Mouse (Mus musculus): ENCODE data around the gene Gdf7.

Gene Gdf7

GRCm38 (mm10) chr12:8301841-8302431 lies at the start of gene Gdf7:
TSS of gene Gdf7 (minus strand) at chr12:8301954.
- DNase-seq (ENCODE audit: low read depth, low spot score), result no peak

DNA sequence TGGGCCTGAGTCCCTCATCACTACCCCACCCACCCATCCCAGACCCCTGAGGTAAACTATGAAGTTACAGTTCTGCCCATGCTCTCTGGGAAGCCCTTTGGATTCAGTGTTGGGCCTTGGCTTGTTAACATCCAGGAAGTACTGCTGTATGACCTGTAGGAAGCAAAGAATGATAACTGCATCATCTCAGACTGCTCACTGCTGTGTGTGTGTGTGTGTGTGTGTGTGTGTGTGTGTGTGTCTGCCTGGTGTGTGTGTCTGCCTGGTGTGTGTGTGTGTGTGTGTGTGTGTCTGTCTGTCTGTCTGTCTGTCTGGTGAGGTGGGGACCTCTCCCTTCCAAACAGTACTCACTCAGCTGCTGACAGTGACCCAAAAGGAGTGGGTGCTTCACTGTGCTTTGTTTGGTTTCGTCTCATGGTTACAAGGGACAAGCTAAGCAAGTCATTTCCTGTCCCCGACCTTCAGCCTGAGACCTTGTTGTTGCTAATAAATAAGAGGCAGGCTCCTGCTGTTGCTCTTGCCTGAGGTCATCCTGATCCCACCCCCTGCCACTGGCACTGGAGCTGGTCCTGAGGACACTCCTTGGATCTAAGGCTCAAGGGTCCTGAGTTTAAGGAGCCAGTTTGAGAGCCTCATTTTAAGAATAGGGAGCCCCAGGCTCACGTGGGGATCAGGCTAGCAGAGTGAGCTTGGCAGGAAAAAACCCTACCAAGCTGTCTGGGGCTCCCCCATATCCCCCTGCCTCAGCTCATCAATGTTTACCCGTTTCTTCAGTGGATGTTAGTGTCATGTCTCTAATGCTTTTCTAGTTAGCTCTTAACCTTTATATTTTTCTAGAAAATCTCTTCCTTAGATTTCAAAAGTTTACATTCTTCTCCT lies 49.5 kb upstream of the Gdf7 start:
- DNase-seq (ENCODE audit: low read depth, low spot score), result no peak

GRCm38 (mm10) chr12:8348733-8349513 lies 47.2 kb upstream of the Gdf7 start:
- no peak for DNase-seq (ENCODE audit: low read depth, low spot score)

GRCm38 (mm10) chr12:8347746-8348462 lies 46.1 kb upstream of the Gdf7 start:
- no peak for DNase-seq (ENCODE audit: low read depth, low spot score)

DNA sequence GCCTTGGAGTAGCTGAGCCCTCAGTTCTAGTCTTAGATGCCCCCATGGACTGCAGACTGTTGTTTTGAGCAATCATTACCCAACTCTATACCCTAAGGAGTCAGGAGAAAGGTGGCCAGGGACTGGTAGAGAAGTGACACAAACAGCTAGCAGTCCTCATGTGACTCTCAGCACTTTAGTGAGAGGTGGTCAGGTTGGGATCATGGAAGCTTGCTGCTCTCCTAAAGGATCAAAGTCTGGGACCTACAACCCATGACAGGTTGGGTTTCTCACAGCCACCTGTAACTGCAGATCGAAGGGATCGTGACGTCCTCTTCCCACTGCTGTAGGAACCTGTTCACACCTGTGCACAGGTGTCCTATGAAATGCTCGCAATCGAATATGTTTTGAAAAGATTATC lies 43.8 kb upstream of the Gdf7 start:
- no peak for DNase-seq (ENCODE audit: low read depth, low spot score)

DNA sequence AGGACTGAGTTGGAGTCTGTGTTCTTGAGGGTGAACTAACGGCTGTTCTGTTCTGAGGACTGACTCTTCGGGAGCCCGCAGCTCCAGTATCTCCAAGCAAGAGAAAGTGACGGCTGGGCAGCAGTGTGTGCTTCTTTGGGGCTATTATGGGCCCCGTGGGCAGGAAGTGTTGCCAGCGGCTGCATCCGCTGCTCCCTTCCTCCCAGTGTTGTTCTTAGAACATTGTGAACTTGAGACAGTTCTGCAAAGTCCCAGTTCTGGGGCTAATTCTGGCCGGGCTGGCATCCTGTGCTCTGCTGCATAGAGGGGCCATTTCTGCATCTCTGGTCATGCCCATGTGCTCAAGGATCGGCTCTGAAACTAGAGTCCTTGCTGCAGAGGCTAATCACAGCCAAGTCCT lies 43.1 kb upstream of the Gdf7 start:
- peak; percentile 85 for DNase-seq (ENCODE audit: low read depth, low spot score)

DNA sequence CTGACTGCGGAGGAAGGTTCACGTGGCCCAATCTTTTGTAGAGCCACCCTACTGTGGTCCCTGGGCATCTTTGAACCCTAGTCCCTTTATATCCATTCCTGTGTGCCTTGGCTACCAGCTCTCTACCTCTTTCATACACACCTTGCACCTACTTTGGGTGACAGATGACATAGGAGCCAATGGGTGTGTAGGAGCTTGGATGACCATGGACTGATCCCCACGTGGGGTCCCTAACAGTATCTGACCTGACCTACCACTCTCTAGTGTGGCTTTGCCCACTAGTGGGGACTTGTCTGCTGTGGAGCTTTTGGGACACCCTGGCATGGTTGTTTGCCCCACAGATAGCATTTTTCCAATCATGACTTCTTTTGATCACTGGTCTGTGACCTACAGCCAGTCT lies 41.6 kb upstream of the Gdf7 start:
- no peak for DNase-seq (ENCODE audit: low read depth, low spot score)

GRCm38 (mm10) chr12:8341008-8341407 lies 39.3 kb upstream of the Gdf7 start:
- no peak for DNase-seq (ENCODE audit: low read depth, low spot score)

DNA sequence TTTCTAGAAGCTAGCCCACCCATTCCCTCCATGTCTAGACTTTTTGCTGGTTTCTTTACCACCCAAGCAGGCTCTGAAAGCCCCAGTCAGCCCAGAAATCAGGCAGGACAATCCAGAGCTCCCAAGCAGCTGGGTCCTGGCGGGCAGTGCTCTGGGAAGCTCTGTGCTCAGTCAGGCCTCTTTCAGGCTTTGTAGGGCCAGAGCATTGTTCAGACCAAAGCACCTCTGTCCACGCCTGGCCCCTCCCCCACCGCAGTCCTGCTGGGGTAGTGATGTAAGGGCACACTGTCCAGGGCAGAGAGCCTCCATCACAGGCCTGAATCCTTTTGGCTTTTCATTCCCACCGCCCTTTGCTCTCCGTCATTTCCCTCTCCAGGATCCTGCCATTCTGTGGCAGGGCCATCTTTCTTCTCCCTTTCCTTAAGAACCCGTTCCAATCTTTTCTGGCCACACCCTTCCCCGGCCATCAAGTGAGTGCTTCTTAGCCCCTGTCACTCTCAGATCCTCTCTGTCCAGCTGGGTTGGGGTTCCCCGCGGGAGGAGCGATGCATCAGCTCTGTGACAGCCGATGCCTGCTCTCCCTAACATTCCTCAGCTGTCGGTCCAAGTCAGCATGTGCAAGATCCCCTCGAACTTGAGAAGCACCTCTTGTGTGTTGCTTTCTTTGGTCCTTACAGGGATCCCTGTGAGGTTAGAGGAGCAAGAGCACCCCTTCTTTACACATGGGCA lies 38.0 kb upstream of the Gdf7 start:
- no peak for DNase-seq (ENCODE audit: low read depth, low spot score)

DNA sequence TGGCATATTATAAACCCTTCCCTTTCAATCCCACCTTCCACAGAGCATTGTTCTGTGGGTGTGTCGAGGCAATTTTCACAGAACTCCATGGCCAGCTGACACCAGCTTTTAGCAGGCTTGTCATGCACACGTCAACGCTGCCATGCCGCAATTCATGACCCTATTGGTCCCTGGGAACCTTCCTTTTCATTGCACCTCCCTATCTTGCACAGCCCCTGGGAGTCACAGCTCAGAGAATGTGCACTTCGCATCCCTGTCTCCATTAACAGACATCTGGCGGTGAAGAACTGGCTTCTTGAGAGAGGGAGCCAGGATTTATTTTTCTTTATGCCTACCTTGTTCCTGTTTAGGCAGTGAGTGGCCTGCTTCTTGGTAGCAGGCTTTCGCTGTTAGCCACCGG lies 37.2 kb upstream of the Gdf7 start:
- DNase-seq (ENCODE audit: low read depth, low spot score), result no peak

DNA sequence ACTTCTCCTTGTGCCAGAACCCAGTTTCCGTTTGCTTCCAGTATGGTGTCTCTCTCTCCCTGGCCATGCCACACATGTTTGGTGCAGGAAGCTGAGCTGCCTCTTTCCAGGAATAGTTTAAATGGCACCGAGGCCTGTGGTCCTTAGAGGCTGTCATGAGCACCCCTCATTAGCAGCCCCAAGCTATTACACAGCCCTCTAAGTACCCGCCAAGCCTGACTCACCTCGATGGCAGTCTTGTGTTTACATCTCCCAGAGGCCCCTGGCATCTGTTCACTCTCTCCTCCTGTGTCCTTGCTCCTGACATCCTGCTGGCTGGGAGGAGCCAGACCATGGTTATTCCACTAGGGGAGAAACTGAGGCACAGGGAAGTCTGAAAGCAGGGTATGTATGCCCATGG lies 36.7 kb upstream of the Gdf7 start:
- no peak for DNase-seq (ENCODE audit: low read depth, low spot score)

DNA sequence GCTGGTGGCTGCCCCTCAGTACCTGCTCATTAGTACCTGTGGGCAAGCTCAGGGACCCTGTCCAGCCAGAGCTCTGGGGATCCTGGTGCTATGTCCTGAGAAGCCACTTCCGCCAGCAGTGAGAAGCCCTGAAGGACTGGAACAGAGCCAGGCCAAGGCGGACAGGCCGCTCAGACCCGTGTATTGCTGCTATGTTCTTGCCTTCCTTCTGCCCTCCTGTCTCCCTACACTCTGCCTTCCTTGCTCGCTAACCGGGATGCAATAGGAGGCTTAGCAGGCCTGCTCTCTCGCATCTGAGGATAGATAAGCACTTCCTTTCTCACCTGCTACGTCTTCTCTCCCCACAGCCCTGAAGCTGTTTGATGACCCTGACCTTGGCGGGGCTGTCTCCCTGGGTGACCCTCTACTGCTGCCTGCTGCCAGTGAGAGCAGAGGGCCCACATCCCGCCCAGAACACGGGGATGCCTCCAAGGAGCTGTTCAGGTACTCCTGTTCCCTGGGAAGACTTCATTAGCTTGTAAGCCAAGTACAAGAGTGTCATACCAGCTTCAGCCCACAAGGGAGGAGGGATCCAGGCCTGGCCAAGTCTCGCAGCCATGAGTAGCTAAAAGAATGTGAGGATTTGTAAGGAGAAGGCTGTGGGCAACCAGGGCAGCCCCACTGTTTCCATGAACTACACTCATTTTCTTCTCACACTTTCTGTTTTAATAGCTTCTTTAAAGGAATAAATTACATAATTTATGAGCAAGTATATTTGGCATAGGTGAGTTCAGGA lies 35.7 kb upstream of the Gdf7 start:
- DNase-seq (ENCODE audit: low read depth, low spot score), result no peak

DNA sequence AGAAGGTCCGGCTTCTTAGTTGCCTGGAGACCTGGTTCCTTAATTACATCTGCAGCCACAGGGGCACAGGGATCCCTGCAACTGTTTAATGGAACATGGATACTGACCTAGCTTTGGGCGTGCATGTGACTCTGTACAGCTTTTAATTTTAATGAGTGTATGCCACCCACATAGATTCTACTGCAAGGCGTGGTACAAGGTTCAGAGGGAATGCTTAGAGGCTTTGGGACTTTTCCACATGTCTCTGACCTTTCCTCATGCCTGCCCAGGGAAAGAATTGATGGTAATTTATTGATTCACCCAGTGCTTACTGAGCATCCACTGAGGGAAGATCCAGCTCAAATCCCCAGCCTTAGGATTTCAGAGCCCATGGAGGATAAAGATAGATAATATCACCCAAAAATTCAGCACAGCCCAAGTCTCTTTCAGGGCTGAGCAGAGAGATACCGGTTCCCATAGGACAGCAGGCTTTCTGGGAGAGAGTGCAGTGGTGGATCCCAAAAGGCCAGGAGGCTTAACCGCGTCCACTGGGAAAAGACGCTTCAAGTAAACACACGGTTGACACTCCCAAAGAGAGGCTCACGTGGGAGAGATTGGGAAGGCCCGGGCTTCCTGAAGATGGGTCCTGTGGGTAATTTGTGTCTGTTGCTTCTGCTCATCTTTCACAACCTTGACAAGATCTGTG lies 35.0 kb upstream of the Gdf7 start:
- no peak for DNase-seq (ENCODE audit: low read depth, low spot score)

DNA sequence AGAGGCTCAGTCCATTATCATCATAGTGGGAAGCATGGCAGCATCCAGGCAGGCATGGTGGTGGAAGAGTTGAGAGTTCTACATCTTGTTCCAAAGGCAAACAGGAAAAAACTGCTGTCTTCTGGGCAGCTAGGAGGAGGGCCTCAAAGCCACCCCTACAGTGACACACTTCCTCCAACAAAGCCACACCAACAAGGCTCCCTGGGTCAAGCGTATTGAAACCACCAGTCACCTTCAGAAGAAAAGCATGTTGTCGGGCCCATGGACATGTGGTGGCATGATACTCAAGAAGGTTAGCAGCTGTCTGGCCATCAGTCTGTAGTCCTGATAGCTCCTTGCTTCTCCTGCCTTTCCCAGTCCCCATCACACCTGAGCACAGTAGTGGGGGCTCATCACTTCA lies 33.7 kb upstream of the Gdf7 start:
- no peak for DNase-seq (ENCODE audit: low read depth, low spot score)

- no peak for DNase-seq (ENCODE audit: low read depth, low spot score)
Observed at GRCm38 (mm10) chr12:8334261-8334660, 32.5 kb upstream of the Gdf7 start.

DNA sequence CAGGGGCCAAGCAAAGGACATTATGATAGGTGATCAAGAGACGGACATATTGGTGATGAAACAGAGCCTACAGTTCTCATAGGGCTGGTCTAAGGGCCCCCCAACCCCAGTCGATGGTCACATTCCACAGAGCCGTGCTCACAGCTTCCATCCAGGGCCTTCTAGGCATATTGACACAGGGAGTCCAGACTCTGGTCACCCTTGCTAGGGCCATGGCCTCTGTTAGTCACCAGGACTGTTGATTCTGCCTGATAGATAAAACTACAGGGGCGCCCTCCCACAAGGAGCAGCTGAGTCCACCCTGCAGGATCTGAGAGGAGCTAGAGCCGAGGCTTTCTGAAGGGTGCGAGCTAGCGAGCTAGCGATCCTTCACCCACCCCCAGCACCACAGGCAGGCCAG lies 31.9 kb upstream of the Gdf7 start:
- no peak for DNase-seq (ENCODE audit: low read depth, low spot score)

- no peak for DNase-seq (ENCODE audit: low read depth, low spot score)
Observed at GRCm38 (mm10) chr12:8332174-8332542, 30.4 kb upstream of the Gdf7 start.

GRCm38 (mm10) chr12:8331489-8332173 lies 29.9 kb upstream of the Gdf7 start:
- no peak for DNase-seq (ENCODE audit: low read depth, low spot score)

DNA sequence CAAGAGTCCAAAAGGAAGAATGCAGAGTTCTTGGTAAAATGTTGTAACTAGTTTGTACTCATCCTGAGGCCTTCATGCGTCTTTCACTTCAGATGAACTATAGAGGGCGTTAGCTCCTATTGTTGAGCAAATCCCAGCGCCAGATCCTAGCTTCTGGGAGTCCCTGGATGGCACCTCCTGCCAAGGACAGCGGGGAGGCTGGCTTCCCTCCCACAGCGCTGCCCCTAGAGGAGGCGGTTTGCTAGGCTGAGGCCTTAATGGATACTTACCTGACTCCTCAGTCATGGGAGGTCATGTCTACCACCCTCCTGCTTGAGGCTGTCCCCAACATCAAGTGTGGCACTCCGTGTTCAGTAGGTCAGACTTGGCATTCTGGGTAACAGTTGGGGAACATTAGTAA lies 27.5 kb upstream of the Gdf7 start:
- DNase-seq (ENCODE audit: low read depth, low spot score), result no peak
